Mouse (Mus musculus): ENCODE data around the gene Cox4i1. TPM values are rescaled to one million over a fixed set of nuclear protein-coding genes. Genes with fewer than 3 reads are reported as not detected.

Gene Cox4i1
- polyA plus RNA-seq, 1 experiment from 2014 or later = 638 TPM

DNA sequence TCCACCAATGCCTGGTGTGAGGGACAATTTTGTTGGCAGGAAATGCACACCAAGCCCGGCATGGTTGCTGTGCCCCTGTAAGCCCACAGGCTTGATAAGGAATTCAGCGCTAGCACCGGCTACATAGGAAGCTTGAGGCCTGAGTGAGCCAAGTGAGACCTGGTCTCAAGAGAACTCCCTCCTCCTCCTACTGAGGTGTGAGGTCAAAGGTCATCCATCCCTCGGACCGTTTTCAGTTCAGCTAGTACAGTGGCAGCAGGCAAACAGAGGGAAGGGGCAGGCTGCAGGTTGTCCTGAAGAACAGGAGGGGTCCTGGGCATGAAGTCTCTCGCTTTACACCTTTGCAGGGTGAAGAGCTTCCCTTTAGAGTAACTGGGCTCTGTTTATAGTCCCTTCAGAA lies 37.2 kb upstream of the Cox4i1 start:
- Histone ChIP-seq H3K4me3 (ENCODE audit: low read depth, low read length) (no peak overlapping the region), H3K9ac (ENCODE audit: low read depth, low read length) (no peak overlapping the region), H3K36me3 (ENCODE audit: control insufficient read depth, insufficient read depth) (no peaks in the 10 kb centered on the region), H3K27me3 (ENCODE audit: control insufficient read depth, insufficient read depth, low read depth, low read length) (peaks cover 26% of the 10 kb centered on the region), H3K9me3 (replicated peaks; ENCODE audit: control insufficient read depth, low read length) (no peaks in the 10 kb centered on the region), H3K27ac (ENCODE audit: low read length) (no peak overlapping the region), H3K4me1 (ENCODE audit: control insufficient read depth, low read depth, low read length) (peaks cover 6% of the 10 kb centered on the region; the same call in 1 of the 2 replicates), H3K4me2 (ENCODE audit: low read depth, low read length) (no peak overlapping the region)
- WGBS (ENCODE audit: insufficient replicate concordance) = 36% methylated on average over 6 of the region's 6 CpGs
- ATAC-seq (ENCODE audit: low read depth) = no peak

DNA sequence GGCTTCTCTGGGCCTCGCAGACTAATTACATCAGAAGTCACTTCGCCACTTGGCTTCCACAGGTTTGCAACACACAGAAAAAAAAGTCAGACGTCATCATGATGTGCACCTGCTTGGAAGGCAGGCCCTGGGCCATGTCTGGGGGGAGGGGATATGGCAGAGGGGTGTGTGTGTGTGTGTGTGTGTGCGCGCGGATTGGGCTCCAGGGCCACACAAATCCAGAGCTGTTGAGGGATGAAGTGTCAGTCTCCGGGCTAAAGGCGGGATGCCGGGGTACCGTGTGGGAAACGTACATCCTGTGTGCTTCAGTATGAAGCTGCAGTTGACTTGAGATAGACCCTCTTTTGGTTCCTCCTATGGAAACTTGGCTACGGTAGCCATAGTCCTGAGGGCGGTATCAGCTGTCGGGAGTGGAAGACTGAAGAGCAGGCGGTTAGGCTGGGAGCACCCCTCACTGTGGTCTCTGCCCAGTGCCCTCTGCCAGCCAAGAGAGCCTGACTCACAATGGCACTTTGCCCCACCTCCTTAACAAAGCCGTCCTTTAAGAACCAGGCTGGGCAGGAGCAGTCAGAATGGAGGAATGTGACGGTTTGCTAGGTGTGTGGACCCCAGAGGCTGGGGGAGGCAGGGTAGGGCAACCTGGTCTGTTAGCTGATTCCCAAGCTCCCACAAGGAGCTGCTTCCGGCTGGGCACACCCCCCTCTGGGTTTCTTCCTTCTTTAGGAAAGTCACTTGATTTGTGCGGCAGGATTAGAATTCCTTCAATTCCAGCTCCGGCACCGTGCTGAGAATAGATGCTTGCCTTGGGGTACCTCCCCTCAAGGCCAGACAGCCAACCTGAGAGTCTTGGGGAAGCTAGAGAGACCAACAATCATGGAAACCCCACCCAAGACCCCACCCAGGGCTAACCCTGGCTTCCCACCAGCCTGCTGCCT lies 36.3 kb upstream of the Cox4i1 start:
- Histone ChIP-seq H3K36me3 (ENCODE audit: control insufficient read depth, insufficient read depth) (no peaks in the 10 kb centered on the region), H3K4me3 (ENCODE audit: low read depth, low read length) (no peak overlapping the region), H3K4me2 (ENCODE audit: low read depth, low read length) (no peak overlapping the region), H3K27me3 (ENCODE audit: control insufficient read depth, insufficient read depth, low read depth, low read length) (peaks cover 26% of the 10 kb centered on the region), H3K4me1 (ENCODE audit: control insufficient read depth, low read depth, low read length) (peaks cover 6% of the 10 kb centered on the region; the same call in 1 of the 2 replicates), H3K9me3 (replicated peaks; ENCODE audit: control insufficient read depth, low read length) (no peaks in the 10 kb centered on the region), H3K9ac (ENCODE audit: low read depth, low read length) (no peak overlapping the region), H3K27ac (ENCODE audit: low read length) (no peak overlapping the region)
- ATAC-seq (ENCODE audit: low read depth) = no peak
- WGBS (ENCODE audit: insufficient replicate concordance) = 73% methylated on average over 21 of the region's 21 CpGs

DNA sequence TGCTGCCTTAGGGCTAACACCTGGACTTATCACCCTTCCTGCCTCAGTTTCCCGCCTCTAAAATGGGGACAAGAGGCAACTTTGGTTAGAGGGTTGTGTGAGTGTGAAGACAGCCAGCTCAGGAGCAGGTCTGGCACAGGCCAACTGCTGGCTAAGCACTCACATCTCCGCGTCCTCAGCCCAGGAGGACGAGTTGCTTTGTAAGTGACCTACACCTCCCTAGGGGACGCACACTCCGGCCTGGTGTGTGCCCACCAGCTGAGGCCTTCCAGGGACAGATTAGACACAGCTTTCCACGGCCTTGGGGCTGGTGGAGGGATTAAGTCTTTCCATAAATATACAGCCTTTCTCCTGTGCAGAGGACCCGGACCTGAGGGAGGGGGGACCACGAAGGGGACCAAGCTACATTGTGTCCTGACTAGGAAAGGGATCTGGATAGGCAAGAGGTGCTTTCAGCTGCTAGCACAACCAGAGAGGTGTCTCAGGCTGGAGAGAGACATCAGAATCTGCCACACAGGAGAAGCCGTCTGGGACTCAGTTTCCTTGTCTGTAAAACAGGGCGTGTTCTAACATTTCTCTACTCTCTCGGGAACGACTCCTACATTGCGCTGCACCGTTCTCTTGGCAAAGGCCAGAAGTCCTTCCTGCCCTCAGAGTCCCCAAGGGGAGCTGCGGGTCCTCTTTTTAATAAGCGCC lies 34.9 kb upstream of the Cox4i1 start:
- ATAC-seq (ENCODE audit: low read depth) = no peak
- Histone ChIP-seq H3K4me2 (ENCODE audit: low read depth, low read length) (peak overlapping the region; percentile 79; the same call in 1 of the 2 replicates), H3K27me3 (ENCODE audit: control insufficient read depth, insufficient read depth, low read depth, low read length) (peaks cover 26% of the 10 kb centered on the region), H3K4me1 (ENCODE audit: control insufficient read depth, low read depth, low read length) (peaks cover 6% of the 10 kb centered on the region; the same call in 1 of the 2 replicates), H3K9me3 (replicated peaks; ENCODE audit: control insufficient read depth, low read length) (no peaks in the 10 kb centered on the region), H3K36me3 (ENCODE audit: control insufficient read depth, insufficient read depth) (no peaks in the 10 kb centered on the region), H3K4me3 (ENCODE audit: low read depth, low read length) (peak overlapping the region; percentile 58), H3K9ac (ENCODE audit: low read depth, low read length) (no peak overlapping the region), H3K27ac (ENCODE audit: low read length) (no peak overlapping the region)
- WGBS (ENCODE audit: insufficient replicate concordance) = 40% methylated on average over 17 of the region's 17 CpGs

DNA sequence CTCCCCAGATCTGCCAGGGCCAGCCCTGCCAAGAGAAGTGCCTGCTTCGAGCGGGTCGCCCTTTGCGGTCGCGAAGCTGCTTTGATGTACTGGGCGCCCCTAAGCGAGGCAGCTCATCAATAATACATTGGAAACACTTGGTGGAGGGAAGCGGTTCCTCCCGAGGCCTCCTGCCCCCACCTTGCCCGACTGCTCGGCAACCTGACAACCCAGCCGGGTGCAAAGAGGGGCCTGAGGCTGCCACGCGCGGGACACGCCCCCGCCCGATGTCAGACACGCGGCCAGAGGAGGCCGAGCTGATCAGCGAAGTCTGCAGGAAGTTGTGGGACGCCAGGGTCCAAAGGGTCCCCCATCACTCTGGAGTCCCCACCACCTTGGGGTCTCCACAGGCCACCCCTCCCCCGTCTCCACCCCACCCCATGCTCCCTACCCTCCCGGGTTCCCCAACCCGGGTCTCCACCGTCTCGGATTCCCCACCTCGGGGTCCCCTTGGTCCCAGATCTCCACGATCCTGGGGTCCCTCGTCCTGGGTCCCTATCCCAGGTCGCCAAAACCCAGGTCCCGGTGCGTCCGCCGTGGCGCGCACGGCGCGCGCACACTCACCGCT lies 34.3 kb upstream of the Cox4i1 start:
- H3K9me3 ChIP-seq (replicated peaks; ENCODE audit: control insufficient read depth, low read length) = no peaks in the 10 kb centered on the region
- H3K36me3 ChIP-seq (ENCODE audit: control insufficient read depth, insufficient read depth) = no peaks in the 10 kb centered on the region
- 2% methylated on average over 44 of the region's 44 CpGs for WGBS (ENCODE audit: insufficient replicate concordance)
- peak overlapping the region; percentile 79 for H3K4me2 ChIP-seq (ENCODE audit: low read depth, low read length)
- H3K4me3 ChIP-seq (ENCODE audit: low read depth, low read length) = peak overlapping the region; percentile 58
- peaks cover 6% of the 10 kb centered on the region; the same call in 1 of the 2 replicates for H3K4me1 ChIP-seq (ENCODE audit: control insufficient read depth, low read depth, low read length)
- peaks cover 26% of the 10 kb centered on the region for H3K27me3 ChIP-seq (ENCODE audit: control insufficient read depth, insufficient read depth, low read depth, low read length)
- ATAC-seq (ENCODE audit: low read depth) = no peak
- H3K27ac ChIP-seq (ENCODE audit: low read length) = no peak overlapping the region
- 0 out of 2 replicates have a peak overlapping the region, but pooled peaks have one; percentile 40 for H3K9ac ChIP-seq (ENCODE audit: low read depth, low read length)

DNA sequence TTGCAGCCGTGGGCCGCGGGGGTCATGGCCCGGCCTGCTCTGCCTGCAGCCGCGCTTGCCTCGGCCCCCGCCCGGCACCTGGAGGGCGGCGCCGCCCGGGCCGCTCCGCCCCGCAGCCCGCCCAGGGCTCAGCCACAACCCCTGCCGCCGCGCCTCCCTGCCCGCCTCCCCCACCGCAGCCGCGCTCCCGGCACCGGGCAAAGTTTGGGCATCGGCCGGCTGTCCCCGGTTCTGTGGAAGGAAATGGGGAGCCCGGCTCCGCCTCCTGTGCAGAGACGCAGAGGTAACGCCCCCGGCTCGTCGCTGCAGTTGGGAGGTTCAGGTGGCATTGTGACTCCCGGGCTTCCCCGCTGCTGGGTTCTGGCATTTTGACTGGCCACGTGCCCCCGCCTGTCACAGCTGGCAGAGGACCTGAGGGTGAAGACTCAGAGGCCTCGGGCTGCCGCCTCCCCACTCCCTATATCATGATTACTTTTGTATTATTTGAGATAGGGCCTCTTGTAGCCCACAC lies 33.6 kb upstream of the Cox4i1 start:
- no peaks in the 10 kb centered on the region for H3K36me3 ChIP-seq (ENCODE audit: control insufficient read depth, insufficient read depth)
- H3K27ac ChIP-seq (ENCODE audit: low read length) = no peak overlapping the region
- peaks cover 6% of the 10 kb centered on the region; the same call in 1 of the 2 replicates for H3K4me1 ChIP-seq (ENCODE audit: control insufficient read depth, low read depth, low read length)
- H3K9ac ChIP-seq (ENCODE audit: low read depth, low read length) = peak overlapping the region; percentile 40; the same call in 1 of the 2 replicates
- no peaks in the 10 kb centered on the region for H3K9me3 ChIP-seq (replicated peaks; ENCODE audit: control insufficient read depth, low read length)
- peak overlapping the region; percentile 58 for H3K4me3 ChIP-seq (ENCODE audit: low read depth, low read length)
- peak; percentile 73 for ATAC-seq (ENCODE audit: low read depth)
- WGBS (ENCODE audit: insufficient replicate concordance) = 1% methylated on average over 42 of the region's 42 CpGs
- H3K4me2 ChIP-seq (ENCODE audit: low read depth, low read length) = peak overlapping the region; percentile 79
- H3K27me3 ChIP-seq (ENCODE audit: control insufficient read depth, insufficient read depth, low read depth, low read length) = peaks cover 26% of the 10 kb centered on the region

DNA sequence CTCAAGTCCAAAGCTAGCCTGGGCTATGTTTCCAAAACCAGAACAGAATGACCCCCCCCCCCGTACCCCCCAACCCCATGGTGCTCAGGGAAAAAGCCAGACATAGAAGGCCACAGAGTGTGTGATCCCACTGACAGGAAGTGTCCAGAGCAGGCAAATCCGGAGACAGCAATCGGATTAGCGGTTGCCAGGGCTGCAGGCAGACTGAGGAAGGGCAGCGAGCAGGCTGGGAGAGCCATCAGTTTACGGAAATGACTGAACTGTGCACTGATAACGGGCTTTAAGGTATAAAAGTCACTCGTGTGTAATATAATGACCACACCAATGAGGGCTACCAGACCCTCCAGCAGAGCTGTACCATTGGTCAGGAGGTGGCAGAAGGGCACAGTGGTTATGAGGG lies 26.8 kb upstream of the Cox4i1 start:
- Histone ChIP-seq H3K4me3 (ENCODE audit: low read depth, low read length) (no peak overlapping the region), H3K4me2 (ENCODE audit: low read depth, low read length) (no peak overlapping the region), H3K9me3 (replicated peaks; ENCODE audit: control insufficient read depth, low read length) (no peaks in the 10 kb centered on the region), H3K4me1 (ENCODE audit: control insufficient read depth, low read depth, low read length) (no peaks in the 10 kb centered on the region), H3K27me3 (ENCODE audit: control insufficient read depth, insufficient read depth, low read depth, low read length) (no peaks in the 10 kb centered on the region; the same call in 1 of the 2 replicates), H3K9ac (ENCODE audit: low read depth, low read length) (no peak overlapping the region), H3K27ac (ENCODE audit: low read length) (no peak overlapping the region), H3K36me3 (ENCODE audit: control insufficient read depth, insufficient read depth) (no peaks in the 10 kb centered on the region)
- ATAC-seq (ENCODE audit: low read depth) = no peak
- 24% methylated on average over 8 of the region's 8 CpGs for WGBS (ENCODE audit: insufficient replicate concordance)

DNA sequence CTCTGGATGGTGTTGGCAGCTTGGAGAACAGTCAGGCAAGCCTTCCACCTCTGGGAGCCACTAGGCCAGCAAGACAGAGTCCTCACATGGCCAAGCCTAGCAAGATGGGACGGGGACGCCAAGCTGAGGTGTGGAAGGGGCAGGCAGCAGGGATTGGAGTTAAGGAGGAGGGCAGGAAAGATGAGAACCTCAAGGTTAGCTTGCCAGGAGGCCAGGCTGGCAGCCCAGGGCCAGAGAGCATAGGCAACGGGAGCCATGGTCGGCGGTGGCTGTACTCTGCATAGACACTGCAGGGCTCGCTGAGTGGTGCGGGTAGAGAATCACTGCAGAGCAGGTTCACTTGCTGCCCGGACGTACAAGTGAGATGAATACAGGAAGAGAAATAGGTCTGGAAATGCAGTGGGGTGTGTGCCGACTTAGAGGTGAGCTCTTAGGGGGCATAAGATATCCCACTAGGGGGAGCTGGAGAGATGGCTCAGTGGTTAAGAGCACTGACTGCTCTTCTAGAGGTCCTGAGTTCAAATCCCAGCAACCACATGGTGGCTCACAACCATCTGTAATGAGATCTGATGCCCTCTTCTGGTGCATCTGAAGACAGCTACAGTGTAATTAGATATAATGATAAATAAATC lies 25.9 kb upstream of the Cox4i1 start:
- Histone ChIP-seq H3K27me3 (ENCODE audit: control insufficient read depth, insufficient read depth, low read depth, low read length) (no peaks in the 10 kb centered on the region; the same call in 1 of the 2 replicates), H3K4me2 (ENCODE audit: low read depth, low read length) (no peak overlapping the region), H3K9me3 (replicated peaks; ENCODE audit: control insufficient read depth, low read length) (no peaks in the 10 kb centered on the region), H3K9ac (ENCODE audit: low read depth, low read length) (no peak overlapping the region), H3K27ac (ENCODE audit: low read length) (no peak overlapping the region), H3K4me3 (ENCODE audit: low read depth, low read length) (no peak overlapping the region), H3K36me3 (ENCODE audit: control insufficient read depth, insufficient read depth) (no peaks in the 10 kb centered on the region), H3K4me1 (ENCODE audit: control insufficient read depth, low read depth, low read length) (no peaks in the 10 kb centered on the region)
- WGBS (ENCODE audit: insufficient replicate concordance) = 66% methylated on average over 10 of the region's 10 CpGs
- ATAC-seq (ENCODE audit: low read depth) = no peak

DNA sequence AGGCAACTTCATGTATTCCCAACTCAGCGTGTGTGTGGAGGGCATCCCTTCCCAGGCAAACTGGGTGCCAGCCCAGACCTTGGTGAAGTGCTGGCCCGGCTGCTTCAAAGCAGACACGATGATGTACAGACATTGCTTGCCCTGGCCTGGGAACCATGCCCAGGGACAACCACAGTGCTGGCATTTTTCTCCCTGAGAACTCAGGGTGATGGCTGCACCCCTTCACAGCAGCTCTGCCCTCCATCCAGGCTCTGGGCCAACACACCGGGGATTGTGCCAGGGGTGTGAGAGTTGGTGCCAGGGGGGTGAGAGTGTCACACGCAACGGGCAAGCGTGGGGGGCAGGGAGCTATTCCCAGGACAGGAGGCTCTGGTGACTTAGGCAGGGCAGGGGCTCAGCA lies 23.4 kb upstream of the Cox4i1 start:
- H3K27me3 ChIP-seq (ENCODE audit: control insufficient read depth, insufficient read depth, low read depth, low read length) = no peaks in the 10 kb centered on the region
- H3K27ac ChIP-seq (ENCODE audit: low read length) = no peak overlapping the region
- H3K9ac ChIP-seq (ENCODE audit: low read depth, low read length) = no peak overlapping the region
- no peak overlapping the region for H3K4me2 ChIP-seq (ENCODE audit: low read depth, low read length)
- H3K4me1 ChIP-seq (ENCODE audit: control insufficient read depth, low read depth, low read length) = no peaks in the 10 kb centered on the region
- ATAC-seq (ENCODE audit: low read depth) = no peak
- 65% methylated on average over 7 of the region's 7 CpGs for WGBS (ENCODE audit: insufficient replicate concordance)
- H3K36me3 ChIP-seq (ENCODE audit: control insufficient read depth, insufficient read depth) = no peaks in the 10 kb centered on the region
- H3K9me3 ChIP-seq (replicated peaks; ENCODE audit: control insufficient read depth, low read length) = no peaks in the 10 kb centered on the region
- H3K4me3 ChIP-seq (ENCODE audit: low read depth, low read length) = no peak overlapping the region

Measured in liver, embryonic 16.5 days (tissue).